Mouse (Mus musculus) T-helper 2 cell (primary cell): Measurements from ENCODE around the gene 4430402I18Rik.

Experiments
- in situ Hi-C: fragments of 300-600 bp; cut with MboI, MseI; formaldehyde crosslinking; loops from one replicate; pipeline ENCODE4 v1.15.1; 2025; ENCODE audit warnings: high pct_unique_total_duplicates

Gene 4430402I18Rik

GRCm38 (mm10) chr19:28902806-28903205, 64.8 kb downstream of the 4430402I18Rik start:
- in situ Hi-C loops: no loop called here

- in situ Hi-C loops: no loop called here
These were observed 65.5 kb downstream of the 4430402I18Rik start for GRCm38 (mm10) chr19:28902111-28902510.

DNA sequence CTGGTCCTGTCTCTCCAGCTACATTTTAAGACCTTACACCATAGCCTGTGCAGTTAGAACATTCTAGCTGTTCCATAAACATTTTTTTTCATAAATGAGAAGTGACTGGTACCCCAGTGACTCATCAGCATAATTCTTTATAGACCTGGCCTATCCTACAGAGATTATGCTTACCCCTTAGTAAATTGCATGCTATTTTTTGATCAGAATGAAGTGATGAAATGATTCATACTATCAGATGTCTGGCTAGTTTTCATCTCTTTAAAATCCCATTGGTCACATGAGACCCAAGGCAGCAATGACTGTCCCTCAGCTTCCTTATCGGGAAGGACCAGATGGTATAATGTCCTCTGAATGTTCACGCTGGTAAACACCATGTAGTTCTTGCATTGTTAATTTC, 66.8 kb downstream of the 4430402I18Rik start:
- in situ Hi-C loops: no loop called here

- in situ Hi-C loops: no loop called here
These were observed 70.1 kb downstream of the 4430402I18Rik start for GRCm38 (mm10) chr19:28897497-28897896.

GRCm38 (mm10) chr19:28896639-28897038, 71.0 kb downstream of the 4430402I18Rik start:
- in situ Hi-C loops: no loop called here

DNA sequence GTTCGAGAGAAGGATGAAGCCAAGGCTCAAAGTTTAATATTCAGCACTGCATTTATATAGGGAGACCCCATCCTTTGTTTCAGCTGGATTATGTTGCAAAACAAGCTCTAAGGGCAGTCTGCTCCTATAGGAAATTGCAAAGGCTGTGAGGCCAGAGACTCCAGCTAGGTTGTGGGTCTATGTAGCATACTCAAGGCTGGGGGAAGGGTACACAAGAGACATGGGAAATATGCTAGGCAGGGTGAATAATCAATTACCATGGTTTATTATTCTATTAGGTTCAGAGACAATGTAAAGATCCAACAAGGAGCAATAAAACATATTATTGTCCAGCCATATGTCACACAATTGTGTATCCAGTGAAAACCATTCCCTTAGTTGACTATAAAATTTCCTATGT, 75.7 kb downstream of the 4430402I18Rik start:
- in situ Hi-C loops: no loop called here

DNA sequence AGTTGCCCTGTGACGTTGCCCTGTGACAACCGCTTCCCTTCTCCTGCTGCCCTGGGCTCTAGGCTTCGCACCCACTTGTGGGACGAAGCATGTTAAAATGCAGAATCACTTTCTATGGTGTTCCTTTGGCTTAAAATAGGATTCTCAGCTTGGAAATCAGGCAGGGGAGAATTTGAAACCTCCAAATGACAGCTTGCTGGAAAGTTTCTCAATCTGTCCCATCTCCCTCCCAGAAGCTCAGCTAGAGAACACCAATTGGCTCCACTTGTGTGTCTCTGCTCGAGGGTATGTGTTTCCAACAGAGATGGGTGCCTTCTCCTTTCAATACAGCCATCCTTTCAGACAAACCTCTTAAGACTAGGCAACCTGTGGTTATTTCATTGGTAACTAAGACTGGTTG, 76.4 kb downstream of the 4430402I18Rik start:
- in situ Hi-C loops: no loop called here

DNA sequence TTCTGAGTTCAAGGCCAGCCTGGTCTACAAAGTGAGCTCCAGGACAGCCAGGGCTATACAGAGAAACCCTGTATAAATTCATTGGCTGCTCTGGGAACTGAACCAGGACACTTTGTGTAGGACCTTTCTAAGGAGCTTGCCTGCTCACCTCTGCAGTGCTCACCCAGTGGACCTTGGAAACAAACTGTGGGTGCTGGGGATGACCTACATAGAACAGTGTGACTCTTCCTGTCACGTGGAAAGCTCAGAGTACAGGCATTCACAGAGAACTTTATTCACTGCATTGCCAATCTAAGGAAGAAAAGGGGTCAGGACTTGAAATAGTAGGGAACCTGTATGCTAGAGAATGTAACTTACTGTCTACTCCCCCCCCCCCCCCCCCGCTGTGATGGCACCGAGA, 78.3 kb downstream of the 4430402I18Rik start:
- in situ Hi-C loops: no loop called here

DNA sequence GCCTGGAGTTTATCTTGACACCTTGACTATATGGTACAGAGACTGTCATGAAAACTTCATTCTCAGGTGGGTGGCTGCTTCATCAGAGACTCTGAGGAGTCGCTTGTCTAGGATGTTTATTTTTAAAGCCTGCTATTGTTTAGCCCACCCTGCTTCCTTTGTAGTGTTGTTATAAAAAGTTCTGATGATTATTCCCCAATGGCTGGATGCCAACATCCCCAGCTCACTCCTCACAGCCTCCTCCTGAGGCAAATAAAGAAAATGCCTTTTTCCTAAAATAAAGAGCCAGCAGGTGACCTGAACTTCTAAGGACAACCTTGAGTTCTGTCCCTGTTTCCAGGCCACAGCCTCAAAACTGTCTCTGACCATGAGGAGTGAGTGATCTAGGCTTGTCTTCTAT, 79.1 kb downstream of the 4430402I18Rik start:
- in situ Hi-C loops: no loop called here

DNA sequence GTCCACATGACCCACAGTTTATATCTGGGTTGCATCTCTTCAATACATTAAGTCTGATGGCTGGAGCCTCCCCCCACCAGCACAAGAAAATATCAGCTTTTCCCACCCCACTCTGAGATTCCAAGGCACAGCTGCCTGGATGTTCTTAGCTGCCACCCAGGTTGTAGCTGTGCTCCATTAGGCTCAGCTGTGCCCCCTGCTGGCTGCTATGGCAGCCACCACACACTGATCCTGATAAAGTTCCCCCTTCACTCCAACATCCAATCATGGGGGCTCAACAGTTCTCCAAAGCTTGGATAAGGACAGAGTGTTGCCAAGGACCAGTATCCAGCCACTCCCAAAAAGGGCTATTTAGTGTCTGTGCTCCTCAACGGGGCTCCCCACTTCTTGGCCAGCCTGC, 84.5 kb downstream of the 4430402I18Rik start:
- in situ Hi-C loops: no loop called here

- in situ Hi-C loops: no loop called here
These were observed 88.1 kb downstream of the 4430402I18Rik start for GRCm38 (mm10) chr19:28879476-28879875.

GRCm38 (mm10) chr19:28870351-28870750, 97.2 kb downstream of the 4430402I18Rik start:
- in situ Hi-C loops: no loop called here

GRCm38 (mm10) chr19:28869251-28869855, 98.2 kb downstream of the 4430402I18Rik start:
- in situ Hi-C loops: no loop called here

GRCm38 (mm10) chr19:28865501-28865900, 102.1 kb downstream of the 4430402I18Rik start:
- in situ Hi-C loops: no loop called here

GRCm38 (mm10) chr19:28864981-28865380, 102.6 kb downstream of the 4430402I18Rik start:
- in situ Hi-C loops: no loop called here

GRCm38 (mm10) chr19:28863626-28864025, 104.0 kb downstream of the 4430402I18Rik start:
- in situ Hi-C loops: no loop called here

DNA sequence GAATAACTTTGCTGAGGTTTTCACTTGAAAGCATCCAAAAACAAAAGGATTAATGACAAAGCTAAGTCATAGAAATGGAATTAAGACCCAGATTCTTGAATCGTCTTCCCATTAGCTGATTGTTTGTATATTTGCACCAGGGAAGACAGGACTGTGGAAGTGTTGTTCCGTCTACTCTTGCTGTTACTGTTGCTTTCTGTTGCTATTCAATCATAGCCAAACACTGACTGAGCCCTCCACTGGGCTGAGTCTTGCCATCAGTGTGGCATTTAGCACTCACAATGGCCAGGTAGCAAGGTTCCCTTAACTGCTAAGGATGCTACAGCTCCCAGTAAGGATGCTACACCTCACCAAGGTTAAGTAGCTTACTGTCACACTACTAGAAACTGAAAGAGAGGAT, 107.4 kb downstream of the 4430402I18Rik start:
- in situ Hi-C loops: no loop called here

GRCm38 (mm10) chr19:28854831-28855230, 112.8 kb downstream of the 4430402I18Rik start:
- in situ Hi-C loops: loop anchor here (5.0 kb wide), 1 partner anchor 87 kb away; no protein-coding TSS in a partner anchor

DNA sequence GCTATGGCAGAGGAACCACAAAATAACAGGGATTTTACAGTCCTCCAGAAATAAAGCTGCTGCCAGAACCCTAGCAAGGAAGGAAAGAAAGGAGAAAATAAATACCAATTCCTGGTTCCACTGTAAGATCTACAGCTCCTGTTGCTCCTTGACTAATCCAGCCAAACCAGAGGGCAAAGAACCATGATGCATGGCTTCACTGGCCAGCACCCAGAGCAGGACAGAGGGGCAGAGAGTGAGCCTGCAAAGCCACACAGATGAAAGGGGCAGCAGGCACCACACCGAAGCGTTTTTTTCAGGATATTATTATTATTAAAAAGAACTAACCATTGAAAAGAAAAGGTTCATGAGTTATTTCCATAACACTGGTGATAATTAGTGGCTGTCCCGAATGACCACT, 115.6 kb downstream of the 4430402I18Rik start:
- in situ Hi-C loops: loop anchor here (5.0 kb wide), 1 partner anchor 90 kb away; no protein-coding TSS in a partner anchor

GRCm38 (mm10) chr19:28850510-28850909, 117.1 kb downstream of the 4430402I18Rik start:
- in situ Hi-C loops: loop anchor here (5.0 kb wide), 1 partner anchor 92 kb away; no protein-coding TSS in a partner anchor

DNA sequence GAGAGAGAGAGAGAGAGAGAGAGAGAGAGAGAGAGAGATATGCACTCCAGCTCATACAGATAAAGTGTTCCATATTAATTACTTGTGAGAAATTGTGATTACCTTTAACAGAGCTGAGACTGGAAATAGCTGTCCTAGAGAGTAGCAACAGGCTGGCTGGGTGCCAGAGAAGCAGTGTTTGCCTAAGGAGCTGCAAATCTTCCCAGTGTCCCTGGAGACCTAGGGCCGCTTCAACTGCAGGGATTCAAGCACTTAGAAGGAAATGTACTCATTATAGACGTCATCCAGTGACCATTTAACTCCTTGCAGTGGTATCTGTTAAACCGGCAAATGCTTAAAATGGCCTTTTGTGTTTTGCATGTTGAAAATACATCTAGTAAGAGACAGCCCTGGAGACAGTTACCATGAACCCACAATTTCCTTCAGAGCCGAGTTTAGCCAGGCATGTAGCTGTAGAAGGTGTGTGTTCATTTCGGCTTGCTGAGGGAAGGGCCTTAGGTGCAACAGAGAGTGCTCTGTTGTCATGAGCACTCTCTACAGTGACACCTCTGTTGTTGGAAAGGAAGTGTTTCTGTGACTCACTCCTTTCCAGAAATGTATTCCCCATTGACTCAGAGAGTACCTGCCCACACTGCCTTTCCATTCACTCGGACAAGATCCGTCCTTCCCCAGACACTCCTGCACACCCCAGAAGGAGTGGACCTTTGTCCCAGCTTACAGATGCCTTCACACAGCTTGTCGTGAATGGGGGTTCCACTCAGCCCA, 122.5 kb downstream of the 4430402I18Rik start:
- in situ Hi-C loops: no loop called here
